Mouse (Mus musculus) kidney, adult 8-10 months (tissue): ENCODE data around the gene Ptprs.

ENCODE experiments used
- DNase-seq, 2 experiments: peaks; one replicate each; pipeline ENCODE4 v3.0.0; 2022

The Ptprs gene

GRCm38 (mm10) chr17:56466747-56467146 is 9.5 kb downstream of the Ptprs start:
- DNase-seq, result no peak

GRCm38 (mm10) chr17:56464817-56465216 is 11.5 kb downstream of the Ptprs start:
- DNase-seq, result no peak

- no peak for DNase-seq
Measured at GRCm38 (mm10) chr17:56464345-56464744, 11.9 kb downstream of the Ptprs start.

GRCm38 (mm10) chr17:56463500-56463899 is 12.8 kb downstream of the Ptprs start:
- no peak for DNase-seq

GRCm38 (mm10) chr17:56462835-56463455 is 13.3 kb downstream of the Ptprs start:
- no peak for DNase-seq

GRCm38 (mm10) chr17:56461771-56462743 is 14.2 kb downstream of the Ptprs start:
- peak; percentile 98 to 99 for DNase-seq

- no peak for DNase-seq
Measured at GRCm38 (mm10) chr17:56460876-56461275, 15.4 kb downstream of the Ptprs start.

GRCm38 (mm10) chr17:56457442-56457841 is 18.8 kb downstream of the Ptprs start:
- DNase-seq, result no peak

GRCm38 (mm10) chr17:56456353-56456752 is 19.9 kb downstream of the Ptprs start:
- DNase-seq, result no peak

GRCm38 (mm10) chr17:56453689-56454088 is 22.6 kb downstream of the Ptprs start:
- no peak for DNase-seq

- DNase-seq, result no peak
Measured at GRCm38 (mm10) chr17:56453251-56453650, 23.0 kb downstream of the Ptprs start.

- DNase-seq, result no peak
Measured at GRCm38 (mm10) chr17:56447716-56448115, 28.6 kb downstream of the Ptprs start.

GRCm38 (mm10) chr17:56445397-56445796 is 30.9 kb downstream of the Ptprs start:
- no peak for DNase-seq

- DNase-seq, result no peak
Measured at GRCm38 (mm10) chr17:56444771-56445170, 31.5 kb downstream of the Ptprs start.

- DNase-seq, result no peak
Measured at GRCm38 (mm10) chr17:56443341-56443795, 32.9 kb downstream of the Ptprs start.

GRCm38 (mm10) chr17:56442316-56442715 is 34.0 kb downstream of the Ptprs start:
- DNase-seq, result no peak

- DNase-seq, result no peak
Measured at GRCm38 (mm10) chr17:56439731-56440460, 36.4 kb downstream of the Ptprs start.

GRCm38 (mm10) chr17:56431582-56431981 is 44.7 kb downstream of the Ptprs start:
- no peak for DNase-seq

- DNase-seq, result no peak
Measured at GRCm38 (mm10) chr17:56427857-56428256, 48.4 kb downstream of the Ptprs start.

GRCm38 (mm10) chr17:56425941-56426340 is 50.3 kb downstream of the Ptprs start:
- DNase-seq, result no peak

GRCm38 (mm10) chr17:56425584-56425914 is 50.7 kb downstream of the Ptprs start:
- DNase-seq, result peak; percentile 32 to 61

GRCm38 (mm10) chr17:56424726-56425583 is 51.3 kb downstream of the Ptprs start:
- DNase-seq, result peak; percentile 42 to 51
